Mouse (Mus musculus) CH12.LX (cell line): ENCODE results near the gene Ccser1. TPM values are rescaled to one million over a fixed set of nuclear protein-coding genes. Genes with fewer than 3 reads are reported as not detected.

ENCODE experiments used
- DNase-seq: peaks from one replicate; pipeline ENCODE4 v3.0.0-alpha.2; 2013; ENCODE audit errors: extremely low read depth
- H3K27ac ChIP-seq: 2 replicates; pipeline ENCODE4 v1.5.1; 2012; ENCODE audit warnings: low read depth, mild to moderate bottlenecking, control low read depth, moderate library complexity; ENCODE audit not compliant: insufficient read depth
- H3K27me3 ChIP-seq: replicated peaks from 2 replicates; pipeline ENCODE3; 2012; ENCODE audit warnings: inconsistent platforms
- H3K36me3 ChIP-seq, 2 experiments: replicated peaks in 1 of 2; 2 replicates each; pipeline versions ENCODE3 to v1.6.1; 2012; ENCODE audit warnings: inconsistent platforms in 1 of 2, low read length in 1 of 2, mild to moderate bottlenecking in 1 of 2, mixed read lengths in 1 of 2, moderate library complexity in 1 of 2; ENCODE audit not compliant: control insufficient read depth in 1 of 2, insufficient read depth in 1 of 2
- H3K4me1 ChIP-seq, 2 experiments: 2 replicates each; pipeline ENCODE4 v1.6.1; 2012; ENCODE audit warnings: inconsistent platforms in 1 of 2, moderate library complexity in 1 of 2; ENCODE audit not compliant: insufficient read depth in 2 of 2, control insufficient read depth in 1 of 2
- H3K4me2 ChIP-seq: 2 replicates; pipeline ENCODE4 v1.6.1; 2012; ENCODE audit warnings: low read depth, mild to moderate bottlenecking, control low read depth; ENCODE audit not compliant: poor library complexity, insufficient read depth, severe bottlenecking
- H3K4me3 ChIP-seq, 3 experiments: fragments of 150-350 bp in 1 of 3; sonication (generic) in 1 of 3; replicated peaks in 1 of 3; 2 replicates each; pipeline versions ENCODE3 to v1.5.1; 2011 to 2012; ENCODE audit warnings: low read depth in 2 of 3, low read length in 2 of 3, mild to moderate bottlenecking in 2 of 3, moderate library complexity in 2 of 3, control low read depth in 1 of 3, improper control_type of control experiment in 1 of 3, inconsistent platforms in 1 of 3, mixed read lengths in 1 of 3; ENCODE audit not compliant: poor library complexity in 1 of 3
- H3K79me2 ChIP-seq: replicated peaks from 2 replicates; pipeline ENCODE4 v1.6.1; 2012; ENCODE audit warnings: mild to moderate bottlenecking, moderate library complexity; ENCODE audit not compliant: control insufficient read depth, poor library complexity, insufficient read depth, severe bottlenecking; ENCODE audit errors: extremely low read depth
- H3K9ac ChIP-seq: 2 replicates; pipeline ENCODE4 v1.6.1; 2012; ENCODE audit warnings: low read depth, mild to moderate bottlenecking, control low read depth, moderate library complexity; ENCODE audit not compliant: insufficient read depth
- H3K9me3 ChIP-seq: replicated peaks from 2 replicates; pipeline ENCODE3; 2012; ENCODE audit warnings: low read length, inconsistent platforms, mixed read lengths
- CHD1 ChIP-seq: IDR thresholded peaks from 2 replicates; pipeline ENCODE4 v1.6.1; 2012; ENCODE audit warnings: low read depth, low read length, improper control_type of control experiment, inconsistent platforms
- CHD2 ChIP-seq: IDR thresholded peaks from 2 replicates; pipeline ENCODE4 v1.6.1; 2011; ENCODE audit warnings: low read length, improper control_type of control experiment
- EP300 ChIP-seq: IDR thresholded peaks from 2 replicates; pipeline ENCODE4 v1.6.1; 2011; ENCODE audit warnings: low read length, improper control_type of control experiment
- GABPA ChIP-seq: IDR thresholded peaks from 2 replicates; pipeline ENCODE4 v1.6.1; 2012; ENCODE audit warnings: low read depth, low read length, improper control_type of control experiment, inconsistent platforms; ENCODE audit not compliant: insufficient replicate concordance
- KAT2A ChIP-seq: IDR thresholded peaks from 2 replicates; pipeline ENCODE4 v1.6.1; 2012; ENCODE audit warnings: low read length, improper control_type of control experiment, inconsistent platforms; ENCODE audit not compliant: insufficient replicate concordance
- MAFK ChIP-seq: IDR thresholded peaks from 2 replicates; pipeline ENCODE4 v1.6.1; 2011; ENCODE audit warnings: low read length, improper control_type of control experiment; ENCODE audit not compliant: insufficient replicate concordance
- MAX ChIP-seq: IDR thresholded peaks from 2 replicates; pipeline ENCODE4 v1.6.1; 2011; ENCODE audit warnings: low read length, improper control_type of control experiment
- MEF2A ChIP-seq: IDR thresholded peaks from 2 replicates; pipeline ENCODE4 v1.6.1; 2014; ENCODE audit warnings: low read depth, mild to moderate bottlenecking, inconsistent platforms, low read length, improper control_type of control experiment, borderline replicate concordance
- MXI1 ChIP-seq: IDR thresholded peaks from 2 replicates; pipeline ENCODE4 v1.6.1; 2011; ENCODE audit warnings: mild to moderate bottlenecking, low read depth, low read length, improper control_type of control experiment
- NELFE ChIP-seq: IDR thresholded peaks from 2 replicates; pipeline ENCODE4 v1.6.1; 2011; ENCODE audit warnings: low read depth, low read length, improper control_type of control experiment
- POLR2A ChIP-seq: IDR thresholded peaks from 2 replicates; pipeline ENCODE4 v1.6.1; 2011; ENCODE audit warnings: low read depth, mild to moderate bottlenecking, improper control_type of control experiment, low read length
- POLR2AphosphoS2 ChIP-seq: IDR thresholded peaks from 2 replicates; pipeline ENCODE4 v1.6.1; 2011; ENCODE audit warnings: low read depth, low read length, improper control_type of control experiment
- RAD21 ChIP-seq: IDR thresholded peaks from 2 replicates; pipeline ENCODE4 v1.6.1; 2011; ENCODE audit warnings: low read depth, mild to moderate bottlenecking, low read length, improper control_type of control experiment, moderate library complexity
- RCOR1 ChIP-seq: conservative IDR thresholded peaks from 2 replicates; pipeline ENCODE4 v1.6.1; 2012; ENCODE audit warnings: low read depth, mild to moderate bottlenecking, inconsistent platforms, low read length, improper control_type of control experiment
- TCF12 ChIP-seq: IDR thresholded peaks from 2 replicates; pipeline ENCODE4 v1.6.1; 2014; ENCODE audit warnings: low read depth, mild to moderate bottlenecking, inconsistent platforms, low read length, improper control_type of control experiment
- USF1 ChIP-seq: IDR thresholded peaks from 2 replicates; pipeline ENCODE4 v1.6.1; 2014; ENCODE audit warnings: low read depth, mild to moderate bottlenecking, inconsistent platforms, low read length, improper control_type of control experiment
- USF2 ChIP-seq: conservative IDR thresholded peaks from 2 replicates; pipeline ENCODE4 v1.6.1; 2011; ENCODE audit warnings: low read depth, low read length, improper control_type of control experiment
- ZKSCAN1 ChIP-seq: IDR thresholded peaks from 2 replicates; pipeline ENCODE4 v1.6.1; 2012; ENCODE audit warnings: low read depth, inconsistent platforms, low read length, improper control_type of control experiment, borderline replicate concordance
- ZNF384 ChIP-seq: IDR thresholded peaks from 2 replicates; pipeline ENCODE4 v1.6.1; 2012; ENCODE audit warnings: low read depth, low read length, improper control_type of control experiment, inconsistent platforms
- dilution Hi-C: fragments of 300-500 bp; cut with MboI; formaldehyde crosslinking; loops from 2 replicates; pipeline ENCODE4 v1.14.3; 2020; ENCODE audit warnings: low sequenced_read_pairs; ENCODE audit not compliant: extremely low pct_unique_long_range_greater_than_20kb, extremely low pct_ligation_motif_present
- in situ Hi-C: fragments of 300-500 bp; cut with MboI; formaldehyde crosslinking; loops from 3 replicates; pipeline ENCODE4 v1.14.3; 2019; ENCODE audit warnings: low sequenced_read_pairs, low pct_ligation_motif_present, low pct_unique_long_range_greater_than_20kb, mixed read lengths
- polyA plus RNA-seq: library from polyadenylated mRNA; unstranded; fragments of >175 nt; gene quantifications from 2 replicates; pipeline ENCODE4 v1.2.1, GENCODE M21; 2012; ENCODE audit warnings: low read depth; ENCODE audit not compliant: insufficient read length
- total RNA-seq, 2 experiments: library from RNA; depleted of rRNA; stranded (reverse); fragments of 300-350 nt in 1 of 2; fragments of >200 nt in 1 of 2; gene quantifications; 2 replicates each; pipeline ENCODE4 v1.2.3; 2012 to 2014

Gene Ccser1
- total and polyA plus RNA-seq, 3 experiments = not detected

- no peaks in the 10 kb centered on the region for H3K4me1 ChIP-seq
- H3K9ac ChIP-seq = no peak overlapping the region
- DNase-seq = no peak
- H3K79me2 ChIP-seq = no peaks in the 10 kb centered on the region
- no peak overlapping the region for H3K4me2 ChIP-seq
- in situ Hi-C loops (no loop called here), dilution Hi-C loops (no loop called here)
- H3K9me3 ChIP-seq = peaks cover 42% of the 10 kb centered on the region
- no peak overlapping the region for H3K4me3 ChIP-seq
- no peaks in the 10 kb centered on the region for H3K27me3 ChIP-seq
- H3K36me3 ChIP-seq = no peaks in the 10 kb centered on the region
- TF ChIP-seq RAD21 (no peak), MEF2A (no peak), RCOR1 (no peak), ZNF384 (no peak)
- H3K27ac ChIP-seq = no peak overlapping the region
These were observed 93.3 kb downstream of the Ccser1 start for GRCm38 (mm10) chr6:61273430-61273829.

GRCm38 (mm10) chr6:61279506-61279905 is 99.4 kb downstream of the Ccser1 start:
- TF ChIP-seq NELFE (no peak), MAX (no peak)
- Histone ChIP-seq H3K4me1 (no peaks in the 10 kb centered on the region), H3K9me3 (peaks cover 45% of the 10 kb centered on the region), H3K27ac (no peak overlapping the region), H3K4me2 (no peak overlapping the region), H3K9ac (no peak overlapping the region), H3K79me2 (no peaks in the 10 kb centered on the region), H3K27me3 (no peaks in the 10 kb centered on the region), H3K36me3 (no peaks in the 10 kb centered on the region), H3K4me3 (no peak overlapping the region)
- in situ Hi-C loops (no loop called here), dilution Hi-C loops (no loop called here)
- no peak for DNase-seq

- Histone ChIP-seq H3K9me3 (peaks cover 32% of the 10 kb centered on the region), H3K36me3 (no peaks in the 10 kb centered on the region), H3K4me1 (no peaks in the 10 kb centered on the region), H3K27ac (no peak overlapping the region), H3K79me2 (no peaks in the 10 kb centered on the region), H3K4me3 (no peak overlapping the region), H3K9ac (no peak overlapping the region), H3K27me3 (no peaks in the 10 kb centered on the region), H3K4me2 (no peak overlapping the region)
- TF ChIP-seq MEF2A (no peak), MAX (no peak), ZKSCAN1 (no peak), CHD1 (no peak), ZNF384 (no peak), TCF12 (no peak), MXI1 (no peak), EP300 (no peak), USF1 (no peak), RCOR1 (no peak), POLR2AphosphoS2 (no peak), RAD21 (no peak), NELFE (no peak), KAT2A (no peak), GABPA (no peak), POLR2A (no peak), MAFK (no peak), USF2 (no peak), CHD2 (no peak)
- dilution Hi-C loops = no loop called here
- in situ Hi-C loops = loop anchor here (10.0 kb wide), 1 partner anchor 308 kb away; no protein-coding TSS in a partner anchor
- DNase-seq = no peak
These were observed 112.8 kb downstream of the Ccser1 start for GRCm38 (mm10) chr6:61292927-61293326.
